Mouse (Mus musculus) left cerebral cortex, adult 18-20 months (tissue): ENCODE data around the gene Trak1. TPM values are rescaled to one million over a fixed set of nuclear protein-coding genes. Genes with fewer than 3 reads are reported as not detected.

Source experiments
- DNase-seq, 2 experiments: peaks; one replicate each; pipeline ENCODE4 v3.0.0; 2021 to 2022; ENCODE audit warnings: low spot score in 2 of 2, mixed read lengths in 1 of 2
- long read RNA-seq, 2 experiments: library from polyadenylated mRNA; stranded (forward); transcript quantifications; one replicate each; pipeline ENCODE4 v2.0.0; 2021
- total RNA-seq, 2 experiments: library from RNA; stranded (reverse); gene quantifications; 2 replicates each; pipeline ENCODE4 v1.2.3; 2021

Trak1 gene
- 100 to 1,000 TPM; 239 to 275 TPM for total RNA-seq
- long read RNA-seq, experiment 1, transcript Trak1-213 (14 exons, 3,533 nt) = major isoform, 8 of 145 reads
- long read RNA-seq, experiment 1, partial matches to known transcripts = 35 of 145 reads
- long read RNA-seq, experiment 1, other reads (novel, unspliced or antisense) = 102 of 145 reads
- long read RNA-seq, experiment 2, transcript Trak1-213 (14 exons, 3,533 nt) = major isoform, 6 of 82 reads
- long read RNA-seq, experiment 2, partial matches to known transcripts = 25 of 82 reads
- long read RNA-seq, experiment 2, other reads (novel, unspliced or antisense) = 51 of 82 reads

GRCm38 (mm10) chr9:121297171-121298064, at the start of gene Trak1:
Trak1 (plus strand) TSS chr9:121297502.
- DNase-seq = peak; percentile 48 to 64

GRCm38 (mm10) chr9:121247956-121248775, 49.1 kb upstream of the Trak1 start:
- peak; percentile 87 to 91 for DNase-seq

- peak in 1 of 2 experiments; percentile 1 for DNase-seq
These were observed 47.5 kb upstream of the Trak1 start for GRCm38 (mm10) chr9:121249805-121250204.

GRCm38 (mm10) chr9:121250854-121251253, 46.4 kb upstream of the Trak1 start:
- peak in 1 of 2 experiments; percentile 1 for DNase-seq

GRCm38 (mm10) chr9:121253983-121254382, 43.3 kb upstream of the Trak1 start:
- DNase-seq = peak in 1 of 2 experiments; percentile 1

GRCm38 (mm10) chr9:121254761-121255160, 42.5 kb upstream of the Trak1 start:
- DNase-seq = no peak

- peak in 1 of 2 experiments; percentile 0 for DNase-seq
These were observed 40.2 kb upstream of the Trak1 start for GRCm38 (mm10) chr9:121257106-121257505.

GRCm38 (mm10) chr9:121265307-121265706, 32.0 kb upstream of the Trak1 start:
- DNase-seq = no peak

- DNase-seq = no peak
These were observed 26.2 kb upstream of the Trak1 start for GRCm38 (mm10) chr9:121271149-121271548.

- no peak for DNase-seq
These were observed 25.7 kb upstream of the Trak1 start for GRCm38 (mm10) chr9:121271561-121271960.

GRCm38 (mm10) chr9:121276745-121277117, 20.6 kb upstream of the Trak1 start:
- no peak for DNase-seq

- DNase-seq = peak; percentile 88 to 93
These were observed 19.9 kb upstream of the Trak1 start, which contains the start of gene Ulk4 for GRCm38 (mm10) chr9:121277118-121278060. Ulk4 (minus strand) TSS chr9:121277197.

- no peak for DNase-seq
These were observed 18.1 kb upstream of the Trak1 start for GRCm38 (mm10) chr9:121279216-121279615.

- no peak for DNase-seq
These were observed 15.4 kb upstream of the Trak1 start for GRCm38 (mm10) chr9:121281891-121282290.

- DNase-seq = no peak
These were observed 13.6 kb upstream of the Trak1 start for GRCm38 (mm10) chr9:121283620-121284185.

GRCm38 (mm10) chr9:121284422-121284821, 12.9 kb upstream of the Trak1 start:
- no peak for DNase-seq

GRCm38 (mm10) chr9:121285341-121286324, 11.7 kb upstream of the Trak1 start:
- DNase-seq = peak; percentile 27 to 45

- DNase-seq = no peak
These were observed 10.9 kb upstream of the Trak1 start for GRCm38 (mm10) chr9:121286325-121286901.
